Comparison of ENCODE assay signal across 21 mouse cellular contexts in the genomic region with DNA sequence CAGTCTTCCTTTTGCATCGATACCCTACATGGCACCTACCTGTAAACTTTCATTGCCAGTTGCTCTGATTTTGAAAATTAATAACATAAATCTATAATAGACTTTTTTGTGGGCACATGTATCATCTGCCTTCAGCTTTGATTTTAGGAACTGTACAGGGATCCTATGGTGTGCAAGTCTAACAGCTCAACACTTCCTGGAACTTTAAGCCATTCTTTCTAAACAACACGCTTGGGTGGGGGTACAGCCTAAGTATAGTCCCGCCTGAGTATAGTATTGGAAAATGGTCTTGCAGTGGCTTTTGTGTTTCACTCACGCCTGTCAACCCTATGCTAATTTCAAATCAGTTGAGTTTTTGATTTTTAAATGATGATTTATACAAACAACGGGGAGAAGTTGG. TPM values are rescaled to one million over a fixed set of nuclear protein-coding genes. Genes with fewer than 3 reads are reported as not detected.
A peak's percentile ranks its signal among the peaks of the same experiment; 100 is the strongest.
DNase-seq lines count a peak whose midpoint lies in the region; ATAC-seq and TF ChIP-seq lines count a peak whose summit lies in the region.
"Had no signal": no experiment of that assay in that cellular context is flagged by ENCODE, and none has a peak within 500 bp of the region (broad histone marks: within the 10 kb centered on the region; RNA-seq: fewer than 3 reads in every experiment).

No protein-coding gene starts in this region.

- H3K27ac ChIP-seq in layer of hippocampus, adult 2 months, result peak overlapping the region; percentile 53; the same call in 1 of the 2 replicates
- no peak overlapping the region for H3K27ac ChIP-seq in forebrain, embryonic 14.5 days (ENCODE audit: low read depth, low read length)
- H3K27ac ChIP-seq in hindbrain, embryonic 15.5 days (replicated peaks), result no peak overlapping the region
- H3K27ac ChIP-seq in neural tube, embryonic 13.5 days (replicated peaks), result no peak overlapping the region
- H3K27ac ChIP-seq: embryonic facial prominence, embryonic 10.5 days; gastrocnemius, adult 2 months; heart, adult 2 months; liver, embryonic 13.5 days had no signal

- peak overlapping the region; percentile 99; the same call in 1 of the 2 replicates for H3K9ac ChIP-seq in forebrain, embryonic 14.5 days (ENCODE audit: low read length)
- H3K9ac ChIP-seq in hindbrain, embryonic 15.5 days, result no peak overlapping the region
- H3K9ac ChIP-seq in neural tube, embryonic 13.5 days, result no peak overlapping the region
- H3K9ac ChIP-seq: liver, embryonic 13.5 days had no signal

- H3K4me2 ChIP-seq in forebrain, embryonic 14.5 days (ENCODE audit: low read length), result peak overlapping the region; percentile 59
- H3K4me2 ChIP-seq in hindbrain, embryonic 15.5 days, result peak overlapping the region; percentile 83
- H3K4me2 ChIP-seq in neural tube, embryonic 13.5 days, result peak overlapping the region; percentile 66
- H3K4me2 ChIP-seq: liver, embryonic 13.5 days had no signal

- no peak for TF ChIP-seq CTCF in layer of hippocampus, adult 2 months (conservative IDR thresholded peaks at IDR 0.05)

- no peak for DNase-seq in layer of hippocampus, adult 2 months (ENCODE audit: low spot score in 2 of 2)
- DNase-seq in layer of hippocampus, postnatal 10 days (ENCODE audit: low spot score in 2 of 2), result no peak
- no peak for DNase-seq in forebrain, embryonic 14.5 days (ENCODE audit: low spot score)
- no peak for DNase-seq in ovary, postnatal 36 days (ENCODE audit: low spot score)
- DNase-seq in heart, postnatal 4 days, result no peak
- no peak for DNase-seq in left cerebral cortex, adult 8-10 months (ENCODE audit: low spot score in 2 of 2)
- DNase-seq: cerebellum, postnatal 10 days; gastrocnemius, adult 2 months; heart, adult 2 months; heart, postnatal 10 days; kidney, adult 18-20 months; kidney, postnatal 36 days; layer of hippocampus, postnatal 36 days; liver, embryonic 13.5 days; retina, postnatal 1 day; thymus, adult 2 months had no signal

- H3K4me1 ChIP-seq in forebrain, embryonic 14.5 days (ENCODE audit: control insufficient read depth, insufficient read depth, low read length), result peaks cover 43% of the 10 kb centered on the region
- H3K4me1 ChIP-seq in hindbrain, embryonic 15.5 days (replicated peaks), result peaks cover 73% of the 10 kb centered on the region
- peaks cover 58% of the 10 kb centered on the region for H3K4me1 ChIP-seq in neural tube, embryonic 13.5 days (replicated peaks)

- H3K36me3 ChIP-seq in forebrain, embryonic 14.5 days (ENCODE audit: control insufficient read depth, insufficient read depth, low read length), result peaks cover 5% of the 10 kb centered on the region; the same call in 1 of the 2 replicates
- no peaks in the 10 kb centered on the region for H3K36me3 ChIP-seq in hindbrain, embryonic 15.5 days
- peaks cover 6% of the 10 kb centered on the region; the same call in 1 of the 2 replicates for H3K36me3 ChIP-seq in neural tube, embryonic 13.5 days
- H3K36me3 ChIP-seq: liver, embryonic 13.5 days had no signal

- no peaks in the 10 kb centered on the region for H3K9me3 ChIP-seq in forebrain, embryonic 14.5 days (replicated peaks; ENCODE audit: control insufficient read depth, low read length)
- no peaks in the 10 kb centered on the region for H3K9me3 ChIP-seq in hindbrain, embryonic 15.5 days
- H3K9me3 ChIP-seq in neural tube, embryonic 13.5 days, result no peaks in the 10 kb centered on the region
- H3K9me3 ChIP-seq: embryonic facial prominence, embryonic 10.5 days; liver, embryonic 13.5 days had no signal

- WGBS in forebrain, embryonic 14.5 days, result 78% methylated on average over 5 of the region's 5 CpGs
- WGBS in hindbrain, embryonic 15.5 days, result 81% methylated on average over 5 of the region's 5 CpGs
- 86% methylated on average over 5 of the region's 5 CpGs for WGBS in neural tube, embryonic 13.5 days

- H3K4me3 ChIP-seq in layer of hippocampus, adult 2 months, result peak overlapping the region; percentile 90
- peak overlapping the region; percentile 98 for H3K4me3 ChIP-seq in forebrain, embryonic 14.5 days (ENCODE audit: low read depth, low read length)
- peak overlapping the region; percentile 85 for H3K4me3 ChIP-seq in hindbrain, embryonic 15.5 days
- 0 out of 2 replicates have a peak overlapping the region, but pooled peaks have one; percentile 94 for H3K4me3 ChIP-seq in neural tube, embryonic 13.5 days
- H3K4me3 ChIP-seq: erythroblast, embryonic 14.5 days; gastrocnemius, adult 2 months; heart, adult 2 months; liver, embryonic 13.5 days had no signal

- H3K27me3 ChIP-seq in forebrain, embryonic 14.5 days (replicated peaks; ENCODE audit: control insufficient read depth, insufficient read depth, low read length), result no peaks in the 10 kb centered on the region
- H3K27me3 ChIP-seq in hindbrain, embryonic 15.5 days, result no peaks in the 10 kb centered on the region
- H3K27me3 ChIP-seq in neural tube, embryonic 13.5 days, result no peaks in the 10 kb centered on the region

- ATAC-seq in forebrain, embryonic 14.5 days, result no peak
- ATAC-seq in hindbrain, embryonic 15.5 days (ENCODE audit: low FRiP score, low read depth), result no peak
- no peak for ATAC-seq in neural tube, embryonic 13.5 days (ENCODE audit: low read depth)
- ATAC-seq: lung, postnatal 0 days had no signal

RNA-seq across cellular contexts. Expression of gene Slain1, which starts 2.5 kb away (rescaled TPM):
- total RNA-seq in layer of hippocampus, adult 2 months (2021), result 10 to 100 TPM; 49.9 to 53.7 TPM
- total RNA-seq in layer of hippocampus, postnatal 10 days (2021), result 10 to 100 TPM; 59.7 to 65.2 TPM
- polyA plus RNA-seq in forebrain, embryonic 14.5 days (2014; fragmentation: Nextera tagmentation; extraction: Ambion mirVana), result 23.5 and 27.1 TPM in 2 replicates
- 18.4 and 21.1 TPM in 2 replicates for polyA plus RNA-seq in hindbrain, embryonic 15.5 days (2015; fragmentation: Nextera tagmentation; extraction: Ambion mirVana)
- 14.7 and 15.2 TPM in 2 replicates for polyA plus RNA-seq in neural tube, embryonic 13.5 days (2015; fragmentation: Nextera tagmentation; extraction: Ambion mirVana)
- under 1 TPM; 0.31 to 0.45 TPM for total RNA-seq in heart, postnatal 4 days (2021)
- total RNA-seq in left cerebral cortex, adult 8-10 months (2022), result 10 to 100 TPM; 51.1 to 62.7 (median 58.6) TPM
- total RNA-seq: gastrocnemius, adult 2 months had no signal

Comparison
In these comparisons a context has a peak if more than half of its experiments do, and no peak if none do; other contexts are left out.
1. RNA of gene Slain1, which starts 2.5 kb away (total RNA-seq): 59.7 to 65.2 TPM in layer of hippocampus, postnatal 10 days, 51.1 to 62.7 TPM in left cerebral cortex, adult 8-10 months and 49.9 to 53.7 TPM in layer of hippocampus, adult 2 months; 0.31 to 0.45 TPM in heart, postnatal 4 days; every median in the first group is over 10 times any median in the second.
2. Peak in every context shown above with its lines, with median percentiles within 50 percentile points of each other: H3K4me3 ChIP-seq and H3K4me2 ChIP-seq.